Mouse (Mus musculus) testis, adult 2 months (tissue): ENCODE measurements around the gene Nup133.

ENCODE experiments used
- CTCF ChIP-seq: fragments of 200-500 bp; IDR thresholded peaks from 2 replicates; pipeline ENCODE4 v1.5.1; 2012; ENCODE audit warnings: low read depth, mild to moderate bottlenecking, inconsistent platforms, low read length, moderate library complexity; ENCODE audit not compliant: control insufficient read depth, insufficient read depth, insufficient replicate concordance
- POLR2A ChIP-seq: fragments of 200-500 bp; IDR thresholded peaks from 2 replicates; pipeline ENCODE4 v1.6.1; 2012; ENCODE audit warnings: low read depth, mild to moderate bottlenecking, inconsistent platforms, low read length, moderate library complexity; ENCODE audit not compliant: control insufficient read depth

- TF ChIP-seq POLR2A, result no peak
- no peak for TF ChIP-seq CTCF
Observed at GRCm38 (mm10) chr8:123993997-123994396, 44.9 kb upstream of the Nup133 start.
